Mouse (Mus musculus) neural tube, embryonic 12.5 days (tissue): ENCODE data around the gene Ccdc148. TPM values are rescaled to one million over a fixed set of nuclear protein-coding genes. Genes with fewer than 3 reads are reported as not detected.
A peak's percentile ranks its signal among the peaks of the same experiment; 100 is the strongest.

ENCODE experiments used
- ATAC-seq: fragments of 200-750 bp; cut with Nextera tagmentation; 2 replicates; pipeline ENCODE4 v1.8.0; 2017; ENCODE audit warnings: low read depth, mild to moderate bottlenecking, moderate TSS enrichment, moderate library complexity; ENCODE audit not compliant: low FRiP score
- H3K27ac ChIP-seq: fragments of 300-500 bp; sonication (generic); 2 replicates; pipeline ENCODE4 v1.5.1; 2016
- H3K27me3 ChIP-seq: fragments of 300-500 bp; sonication (generic); replicated peaks from 2 replicates; pipeline ENCODE4 v1.6.1; 2016; ENCODE audit warnings: mild to moderate bottlenecking
- H3K36me3 ChIP-seq: fragments of 300-500 bp; sonication (generic); 2 replicates; pipeline ENCODE4 v1.6.1; 2016; ENCODE audit warnings: mild to moderate bottlenecking
- H3K4me1 ChIP-seq: fragments of 300-500 bp; sonication (generic); 2 replicates; pipeline ENCODE4 v1.6.1; 2016
- H3K4me2 ChIP-seq: fragments of 300-500 bp; sonication (generic); replicated peaks from 2 replicates; pipeline ENCODE4 v1.6.1; 2016; ENCODE audit warnings: mild to moderate bottlenecking
- H3K4me3 ChIP-seq: fragments of 300-500 bp; sonication (generic); 2 replicates; pipeline ENCODE4 v1.5.1; 2016
- H3K9ac ChIP-seq: fragments of 300-500 bp; sonication (generic); 2 replicates; pipeline ENCODE4 v1.6.1; 2016; ENCODE audit warnings: mild to moderate bottlenecking
- H3K9me3 ChIP-seq: fragments of 300-500 bp; sonication (generic); 2 replicates; pipeline ENCODE4 v1.6.1; 2016; ENCODE audit warnings: mild to moderate bottlenecking
- WGBS: fragments of 180-500 bp; shearing (Covaris S2); methylation state at CpG from one replicate; pipeline ENCODE4 v1.1.7; 2016; 5-methylcytosine and 5-hydroxymethylcytosine counted together
- polyA plus RNA-seq: library from polyadenylated mRNA; unstranded; fragments of >200 nt; fragmentation: Nextera tagmentation; extraction: Ambion mirVana; gene quantifications from 2 replicates; pipeline ENCODE4 v1.2.1, GENCODE M21; 2016

The Ccdc148 gene
- polyA plus RNA-seq, 1 experiment from 2014 or later: 1.4 TPM

GRCm38 (mm10) chr2:58787360-58787759, 373.1 kb downstream of the Ccdc148 start:
- WGBS: 59% methylated on average over 7 of the region's 7 CpGs
- no peak for ATAC-seq
- no peaks in the 10 kb centered on the region for H3K36me3 ChIP-seq

GRCm38 (mm10) chr2:58786681-58787080, 373.8 kb downstream of the Ccdc148 start:
- no peaks in the 10 kb centered on the region for H3K36me3 ChIP-seq
- 56% methylated on average over 8 of the region's 8 CpGs for WGBS
- H3K4me1 ChIP-seq: no peaks in the 10 kb centered on the region
- H3K9me3 ChIP-seq: no peaks in the 10 kb centered on the region
- H3K27me3 ChIP-seq: no peaks in the 10 kb centered on the region
- no peak overlapping the region for H3K27ac ChIP-seq
- no peak overlapping the region for H3K4me2 ChIP-seq
- no peak for ATAC-seq
- no peak overlapping the region for H3K4me3 ChIP-seq
- no peak overlapping the region for H3K9ac ChIP-seq

More at GRCm38 (mm10) chr2:58787360-58787759, 373.1 kb downstream of the Ccdc148 start:
- H3K4me2 ChIP-seq: no peak overlapping the region
- H3K27me3 ChIP-seq: no peaks in the 10 kb centered on the region
- H3K9ac ChIP-seq: no peak overlapping the region
- no peak overlapping the region for H3K4me3 ChIP-seq
- no peak overlapping the region for H3K27ac ChIP-seq
- H3K4me1 ChIP-seq: no peaks in the 10 kb centered on the region
- H3K9me3 ChIP-seq: no peaks in the 10 kb centered on the region

DNA sequence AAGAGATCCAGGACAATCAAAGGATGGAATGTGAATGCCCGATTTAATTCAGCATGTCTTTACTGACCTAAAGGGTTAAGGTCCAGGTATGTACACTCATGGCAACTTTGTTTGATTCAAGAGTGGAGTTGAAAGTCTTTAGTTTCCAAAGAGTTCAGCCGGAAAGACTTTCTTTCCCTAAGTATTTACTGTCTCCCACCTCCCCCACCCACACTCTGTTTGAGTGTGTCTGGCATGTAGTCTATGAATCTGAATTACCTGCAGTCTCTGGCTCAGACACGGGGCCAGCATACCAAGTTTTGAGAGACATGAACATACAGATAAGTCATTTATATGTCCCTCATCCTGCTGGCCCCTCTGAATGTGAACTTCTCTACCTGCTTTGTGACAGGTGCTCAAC, 374.3 kb downstream of the Ccdc148 start:
- Histone ChIP-seq H3K27ac (no peak overlapping the region), H3K4me1 (no peaks in the 10 kb centered on the region), H3K4me3 (no peak overlapping the region), H3K9me3 (no peaks in the 10 kb centered on the region), H3K36me3 (no peaks in the 10 kb centered on the region), H3K27me3 (no peaks in the 10 kb centered on the region), H3K9ac (no peak overlapping the region), H3K4me2 (no peak overlapping the region)
- 84% methylated on average over 3 of the region's 3 CpGs for WGBS
- no peak for ATAC-seq

DNA sequence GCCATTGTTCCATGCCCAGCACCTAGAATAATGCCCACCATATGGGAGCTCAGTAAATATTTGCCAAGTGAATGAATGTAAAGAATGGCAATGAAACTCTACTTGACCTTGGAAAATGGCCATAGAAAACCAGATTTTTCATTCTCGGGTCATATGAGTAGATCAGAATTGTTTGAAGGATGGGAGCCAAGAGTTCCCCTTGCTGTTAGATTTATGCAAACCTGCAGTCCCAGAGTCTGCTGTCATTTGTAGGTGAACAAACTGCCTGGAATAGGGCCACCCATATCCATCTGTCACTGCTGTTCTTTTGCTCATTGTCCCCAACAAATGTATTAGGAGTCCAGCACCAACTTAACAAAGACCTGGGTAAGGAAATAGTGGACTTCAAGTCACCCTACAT, 377.0 kb downstream of the Ccdc148 start:
- no peak for ATAC-seq

DNA sequence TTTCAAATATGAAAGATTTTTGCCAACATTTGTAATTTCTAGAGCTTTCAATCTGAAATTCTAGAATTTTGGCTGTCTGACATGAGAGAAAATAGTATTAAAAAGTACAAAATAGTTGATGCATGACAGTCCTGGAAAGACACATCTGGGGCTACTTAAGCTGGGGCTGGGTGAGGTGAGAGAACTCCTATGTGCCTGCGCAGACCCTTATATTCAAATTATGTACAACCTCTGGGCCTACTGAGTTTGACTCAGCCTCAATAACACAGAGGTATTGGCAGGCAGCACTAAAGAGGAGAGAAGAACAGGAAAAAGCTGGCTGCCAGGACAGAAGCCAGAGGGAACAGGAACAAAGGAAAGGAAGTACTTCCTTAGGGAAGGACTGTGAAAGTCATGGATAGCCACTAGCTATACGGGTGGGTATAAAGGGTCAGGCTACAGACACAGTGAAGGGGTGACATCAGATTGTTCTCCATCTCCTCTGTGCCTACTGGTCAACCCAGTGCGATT, 381.4 kb downstream of the Ccdc148 start:
- Histone ChIP-seq H3K27me3 (no peaks in the 10 kb centered on the region), H3K36me3 (no peaks in the 10 kb centered on the region), H3K4me2 (no peak overlapping the region), H3K4me1 (no peaks in the 10 kb centered on the region), H3K4me3 (no peak overlapping the region), H3K27ac (no peak overlapping the region), H3K9me3 (no peaks in the 10 kb centered on the region), H3K9ac (no peak overlapping the region)
- 87% methylated on average over 3 of the region's 3 CpGs for WGBS
- ATAC-seq: no peak

More for the DNA sequence above, 377.0 kb downstream of the Ccdc148 start:
- H3K4me2 ChIP-seq: no peak overlapping the region
- no peaks in the 10 kb centered on the region for H3K27me3 ChIP-seq
- no peaks in the 10 kb centered on the region for H3K36me3 ChIP-seq
- no peaks in the 10 kb centered on the region for H3K4me1 ChIP-seq
- no peak overlapping the region for H3K4me3 ChIP-seq
- no peak overlapping the region for H3K27ac ChIP-seq
- no peaks in the 10 kb centered on the region for H3K9me3 ChIP-seq
- no peak overlapping the region for H3K9ac ChIP-seq
- WGBS: 76% methylated on average over 1 of the region's 1 CpGs

DNA sequence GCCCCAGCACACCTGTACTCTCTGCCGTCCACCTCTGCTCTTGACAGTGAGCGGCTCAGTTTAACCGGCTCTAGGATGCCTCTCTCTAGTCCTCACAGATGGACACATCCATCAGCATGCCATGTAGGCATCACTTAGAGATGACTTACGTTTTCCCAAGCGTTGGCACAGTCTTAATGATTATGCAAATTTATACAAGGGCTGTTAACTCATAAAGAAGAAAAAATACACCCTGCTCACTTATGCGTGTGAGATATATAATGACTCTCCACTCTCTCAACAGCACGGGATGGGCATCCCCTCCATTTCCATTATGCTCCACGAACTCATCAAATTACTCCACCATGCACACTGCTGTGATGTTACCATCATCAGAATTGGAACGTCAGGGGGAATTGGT, 386.6 kb downstream of the Ccdc148 start:
- Histone ChIP-seq H3K27me3 (no peaks in the 10 kb centered on the region), H3K4me1 (no peaks in the 10 kb centered on the region), H3K9me3 (no peaks in the 10 kb centered on the region), H3K36me3 (no peaks in the 10 kb centered on the region), H3K4me2 (no peak overlapping the region), H3K27ac (no peak overlapping the region), H3K4me3 (no peak overlapping the region), H3K9ac (no peak overlapping the region)
- peak; percentile 69 for ATAC-seq
- 70% methylated on average over 9 of the region's 9 CpGs for WGBS

Other genes starting within 250 kb of the Ccdc148 start
- 12.2 and 13.4 TPM in 2 replicates for gene Pkp4, start 167 bp upstream of the Ccdc148 start, polyA plus RNA-seq